Mouse (Mus musculus) embryonic facial prominence, embryonic 12.5 days (tissue): ENCODE data around the gene Hnrnpa1. TPM values are rescaled to one million over a fixed set of nuclear protein-coding genes. Genes with fewer than 3 reads are reported as not detected.
"Not testable (repeated sequence)": the region's sequence is repeated elsewhere in the genome, so short reads cannot be mapped to it uniquely, and the experiment has no call there.

Experiments used
- ATAC-seq: fragments of 200-750 bp; cut with Nextera tagmentation; 2 replicates; pipeline ENCODE4 v1.8.0; 2017; ENCODE audit not compliant: insufficient number of reproducible peaks, insufficient read depth, low FRiP score, low TSS enrichment
- H3K27ac ChIP-seq: fragments of 300-500 bp; sonication (generic); 2 replicates; pipeline ENCODE4 v1.5.1; 2016; ENCODE audit warnings: mild to moderate bottlenecking
- H3K27me3 ChIP-seq: fragments of 300-500 bp; sonication (generic); 2 replicates; pipeline ENCODE4 v1.6.1; 2016; ENCODE audit warnings: mild to moderate bottlenecking, moderate library complexity
- H3K36me3 ChIP-seq: fragments of 300-500 bp; sonication (generic); 2 replicates; pipeline ENCODE4 v1.6.1; 2016; ENCODE audit warnings: mild to moderate bottlenecking
- H3K4me1 ChIP-seq: fragments of 300-500 bp; sonication (generic); 2 replicates; pipeline ENCODE4 v1.6.1; 2016
- H3K4me2 ChIP-seq: fragments of 300-500 bp; sonication (generic); replicated peaks from 2 replicates; pipeline ENCODE4 v1.6.1; 2016; ENCODE audit warnings: mild to moderate bottlenecking, moderate library complexity
- H3K4me3 ChIP-seq: fragments of 300-500 bp; sonication (generic); 2 replicates; pipeline ENCODE4 v1.5.1; 2016; ENCODE audit warnings: mild to moderate bottlenecking
- H3K9ac ChIP-seq: fragments of 300-500 bp; sonication (generic); 2 replicates; pipeline ENCODE4 v1.6.1; 2016; ENCODE audit warnings: mild to moderate bottlenecking, moderate library complexity
- H3K9me3 ChIP-seq: fragments of 300-500 bp; sonication (generic); 2 replicates; pipeline ENCODE4 v1.6.1; 2016; ENCODE audit warnings: mild to moderate bottlenecking, moderate library complexity
- WGBS: fragments of 180-500 bp; shearing (Covaris S2); methylation state at CpG from one replicate; pipeline ENCODE4 v1.1.7; 2016; 5-methylcytosine and 5-hydroxymethylcytosine counted together
- polyA plus RNA-seq: library from polyadenylated mRNA; unstranded; fragments of >200 nt; fragmentation: Nextera tagmentation; extraction: Ambion mirVana; gene quantifications from 2 replicates; pipeline ENCODE4 v1.2.1, GENCODE M21; 2016

The Hnrnpa1 gene
- polyA plus RNA-seq, 1 experiment from 2014 or later: 1,244 TPM

- H3K4me2 ChIP-seq: no peak overlapping the region
- peaks cover 29% of the 10 kb centered on the region for H3K4me1 ChIP-seq
- H3K27ac ChIP-seq: no peak overlapping the region
- no peak overlapping the region for H3K4me3 ChIP-seq
- no peak overlapping the region for H3K9ac ChIP-seq
- ATAC-seq: no peak
- no peaks in the 10 kb centered on the region for H3K9me3 ChIP-seq
- H3K36me3 ChIP-seq: no peaks in the 10 kb centered on the region
- H3K27me3 ChIP-seq: no peaks in the 10 kb centered on the region
- 63% methylated on average over 3 of the region's 3 CpGs for WGBS
These were observed 19.4 kb upstream of the Hnrnpa1 start for GRCm38 (mm10) chr15:103220785-103221184.

GRCm38 (mm10) chr15:103221386-103221785, 18.8 kb upstream of the Hnrnpa1 start:
- Histone ChIP-seq H3K36me3 (no peaks in the 10 kb centered on the region), H3K9me3 (no peaks in the 10 kb centered on the region), H3K9ac (no peak overlapping the region)

GRCm38 (mm10) chr15:103224161-103224560, 16.1 kb upstream of the Hnrnpa1 start:
- 80% methylated on average over 2 of the region's 2 CpGs for WGBS
- Histone ChIP-seq H3K27ac (no peak overlapping the region), H3K4me2 (no peak overlapping the region), H3K4me3 (no peak overlapping the region), H3K4me1 (peaks cover 17% of the 10 kb centered on the region), H3K9ac (no peak overlapping the region), H3K27me3 (no peaks in the 10 kb centered on the region), H3K36me3 (no peaks in the 10 kb centered on the region), H3K9me3 (no peaks in the 10 kb centered on the region)
- ATAC-seq: no peak

More at GRCm38 (mm10) chr15:103221386-103221785, 18.8 kb upstream of the Hnrnpa1 start:
- Histone ChIP-seq H3K27ac (no peak overlapping the region), H3K4me3 (no peak overlapping the region), H3K4me1 (peaks cover 23% of the 10 kb centered on the region), H3K4me2 (no peak overlapping the region), H3K27me3 (no peaks in the 10 kb centered on the region)
- 77% methylated on average over 1 of the region's 1 CpGs for WGBS
- ATAC-seq: no peak

GRCm38 (mm10) chr15:103227022-103227421, 13.2 kb upstream of the Hnrnpa1 start:
- no peaks in the 10 kb centered on the region for H3K27me3 ChIP-seq
- no peak for ATAC-seq
- no peak overlapping the region for H3K9ac ChIP-seq
- WGBS: 88% methylated on average over 3 of the region's 3 CpGs
- H3K4me3 ChIP-seq: no peak overlapping the region
- no peaks in the 10 kb centered on the region for H3K9me3 ChIP-seq
- no peak overlapping the region for H3K4me2 ChIP-seq
- 0 out of 2 replicates have a peak, but pooled peaks cover 6% of the 10 kb centered on the region for H3K4me1 ChIP-seq
- no peak overlapping the region for H3K27ac ChIP-seq
- no peaks in the 10 kb centered on the region for H3K36me3 ChIP-seq

GRCm38 (mm10) chr15:103227572-103227971, 12.7 kb upstream of the Hnrnpa1 start:
- H3K9me3 ChIP-seq: no peaks in the 10 kb centered on the region
- no peak overlapping the region for H3K4me3 ChIP-seq
- no peaks in the 10 kb centered on the region for H3K36me3 ChIP-seq
- no peaks in the 10 kb centered on the region for H3K27me3 ChIP-seq
- no peak overlapping the region for H3K4me2 ChIP-seq
- H3K4me1 ChIP-seq: 0 out of 2 replicates have a peak, but pooled peaks cover 6% of the 10 kb centered on the region
- H3K9ac ChIP-seq: no peak overlapping the region
- ATAC-seq: no peak
- WGBS: 78% methylated on average over 2 of the region's 2 CpGs
- no peak overlapping the region for H3K27ac ChIP-seq

GRCm38 (mm10) chr15:103228904-103229303, 11.3 kb upstream of the Hnrnpa1 start:
- H3K4me1 ChIP-seq: 0 out of 2 replicates have a peak, but pooled peaks cover 6% of the 10 kb centered on the region
- H3K9ac ChIP-seq: no peak overlapping the region
- no peak overlapping the region for H3K27ac ChIP-seq
- H3K4me2 ChIP-seq: no peak overlapping the region
- no peaks in the 10 kb centered on the region for H3K36me3 ChIP-seq
- H3K4me3 ChIP-seq: no peak overlapping the region
- H3K27me3 ChIP-seq: no peaks in the 10 kb centered on the region
- 78% methylated on average over 2 of the region's 2 CpGs for WGBS
- ATAC-seq: no peak
- H3K9me3 ChIP-seq: no peaks in the 10 kb centered on the region

- no peaks in the 10 kb centered on the region for H3K27me3 ChIP-seq
- 88% methylated on average over 2 of the region's 2 CpGs for WGBS
- H3K4me1 ChIP-seq: peaks cover 8% of the 10 kb centered on the region; the same call in 1 of the 2 replicates
- H3K4me3 ChIP-seq: no peak overlapping the region
- H3K9ac ChIP-seq: no peak overlapping the region
- H3K9me3 ChIP-seq: no peaks in the 10 kb centered on the region
- H3K27ac ChIP-seq: no peak overlapping the region
- ATAC-seq: no peak
- H3K36me3 ChIP-seq: peaks cover 16% of the 10 kb centered on the region
- H3K4me2 ChIP-seq: no peak overlapping the region
These were observed 7.1 kb upstream of the Hnrnpa1 start for GRCm38 (mm10) chr15:103233119-103233518.

GRCm38 (mm10) chr15:103237295-103237694, 2.9 kb upstream of the Hnrnpa1 start:
- 93% methylated on average over 7 of the region's 7 CpGs for WGBS
- peaks cover 7% of the 10 kb centered on the region; the same call in 1 of the 2 replicates for H3K4me1 ChIP-seq
- H3K9ac ChIP-seq: no peak overlapping the region
- no peak overlapping the region for H3K4me3 ChIP-seq
- H3K27ac ChIP-seq: no peak overlapping the region
- ATAC-seq: no peak
- no peaks in the 10 kb centered on the region for H3K9me3 ChIP-seq
- no peak overlapping the region for H3K4me2 ChIP-seq
- no peaks in the 10 kb centered on the region for H3K27me3 ChIP-seq
- H3K36me3 ChIP-seq: peaks cover 24% of the 10 kb centered on the region

GRCm38 (mm10) chr15:103239130-103239684, 1.0 kb upstream of the Hnrnpa1 start:
- Histone ChIP-seq H3K9ac (peak overlapping the region; percentile 87), H3K4me1 (peaks cover 23% of the 10 kb centered on the region), H3K36me3 (peaks cover 41% of the 10 kb centered on the region), H3K9me3 (no peaks in the 10 kb centered on the region), H3K4me2 (peak overlapping the region; percentile 58), H3K27ac (peak overlapping the region; percentile 94), H3K4me3 (peak overlapping the region; percentile 61), H3K27me3 (no peaks in the 10 kb centered on the region)
- ATAC-seq: peak; percentile 89
- WGBS: under 1% methylated on average over 25 of the region's 26 CpGs

- peak; percentile 91 for ATAC-seq
- H3K27me3 ChIP-seq: no peaks in the 10 kb centered on the region
- H3K27ac ChIP-seq: peak within 1 kb of the TSS; percentile 94
- peak within 1 kb of the TSS; percentile 61 for H3K4me3 ChIP-seq
- H3K9ac ChIP-seq: peak within 1 kb of the TSS; percentile 87
- H3K4me1 ChIP-seq: peaks cover 23% of the 10 kb centered on the region
- H3K9me3 ChIP-seq: no peaks in the 10 kb centered on the region
- peak within 1 kb of the TSS; percentile 94 for H3K4me2 ChIP-seq
- under 1% methylated on average over 39 of the region's 39 CpGs for WGBS
- peaks cover 38% of the 10 kb centered on the region for H3K36me3 ChIP-seq
These were observed 510 bp upstream of the Hnrnpa1 start, which contains the start of gene Cbx5 for GRCm38 (mm10) chr15:103239685-103240159. Cbx5 (minus strand) TSS chr15:103239816.

GRCm38 (mm10) chr15:103241071-103242018, 1.1 kb downstream of the Hnrnpa1 start:
- 11% methylated on average over 12 of the region's 12 CpGs for WGBS
- Histone ChIP-seq H3K9ac (peak overlapping the region; percentile 87), H3K4me3 (peak overlapping the region; percentile 61), H3K4me2 (peak overlapping the region; percentile 94), H3K4me1 (peaks cover 23% of the 10 kb centered on the region), H3K36me3 (peaks cover 36% of the 10 kb centered on the region), H3K27ac (peak overlapping the region; percentile 94)
- not testable (repeated sequence) for H3K9me3 ChIP-seq, H3K27me3 ChIP-seq, ATAC-seq
